Mouse (Mus musculus): ENCODE data around the gene Supt3.

Gene Supt3

GRCm38 (mm10) chr17:44783143-44783542 is 6.2 kb downstream of the Supt3 start:
- no peak for DNase-seq

DNA sequence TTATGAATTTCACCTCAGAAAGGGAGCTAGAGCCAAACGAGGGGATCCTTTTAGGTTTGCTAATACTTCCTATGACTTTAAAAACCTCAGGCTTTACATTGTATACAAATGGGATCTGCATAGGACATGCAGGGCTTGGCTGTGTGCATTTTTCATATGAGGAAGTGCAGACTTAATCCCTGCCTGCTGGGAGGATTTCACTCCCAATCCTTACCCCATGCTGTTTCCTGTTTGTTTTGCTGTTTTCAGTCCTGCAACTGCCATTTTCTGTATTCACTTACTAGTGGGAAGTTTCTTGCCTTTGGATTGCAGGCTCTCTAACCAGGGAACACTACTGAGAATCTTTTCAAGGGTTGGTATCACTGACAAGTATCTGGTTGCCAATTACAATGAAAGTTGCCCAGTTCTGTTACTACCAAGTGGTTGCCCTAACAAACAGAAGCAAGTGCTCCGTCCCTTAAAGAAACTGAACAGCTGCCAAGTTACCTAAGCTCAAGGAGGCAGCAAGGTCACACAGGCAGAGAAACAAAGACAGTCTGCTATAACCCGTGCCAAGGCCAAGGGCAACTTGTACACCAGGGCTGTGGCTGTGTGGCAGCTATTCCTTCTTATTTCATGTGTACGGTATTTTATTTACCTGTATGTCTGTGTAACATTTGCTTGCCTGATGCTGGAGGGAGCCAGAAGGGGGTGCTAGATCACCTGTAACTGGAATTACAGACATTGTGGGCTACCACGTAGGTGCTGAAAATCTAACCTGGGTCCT is 12.2 kb downstream of the Supt3 start:
- DNase-seq: no peak

DNA sequence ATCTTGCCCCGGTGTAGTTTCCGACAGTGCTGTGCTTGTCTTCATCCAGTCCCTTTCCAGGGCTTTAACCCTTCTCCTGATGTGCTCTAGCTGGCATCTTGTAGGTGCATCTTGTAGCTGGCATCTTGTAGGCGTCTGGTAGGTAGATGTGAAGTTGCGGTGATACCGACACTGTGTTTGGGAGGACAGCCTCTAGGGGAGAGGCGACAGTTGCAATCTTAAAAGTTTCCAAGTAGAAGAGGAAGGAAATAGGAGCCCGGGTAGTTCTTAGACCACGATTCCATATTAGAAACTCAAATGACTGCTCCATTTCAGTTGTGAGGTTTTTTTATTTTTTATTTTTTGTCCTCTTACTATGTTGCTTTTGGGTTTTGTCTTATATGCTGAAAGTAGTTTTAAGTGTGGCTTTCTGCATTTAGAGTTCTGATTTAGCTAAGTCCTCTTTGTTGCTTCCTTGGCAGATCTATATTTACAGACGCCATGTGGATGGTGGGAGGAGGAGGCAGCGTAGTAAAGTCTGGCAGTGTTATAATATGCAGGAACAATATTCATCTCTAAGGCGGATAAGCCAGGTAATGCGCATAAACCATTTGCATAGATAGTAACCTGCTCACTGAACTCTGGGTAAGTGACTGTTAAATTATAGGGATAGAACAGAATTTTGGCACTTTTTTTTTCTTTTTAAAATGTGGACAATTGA is 15.4 kb downstream of the Supt3 start:
- DNase-seq: no peak

- no peak for DNase-seq
Measured at GRCm38 (mm10) chr17:44797331-44797730, 20.4 kb downstream of the Supt3 start.

DNA sequence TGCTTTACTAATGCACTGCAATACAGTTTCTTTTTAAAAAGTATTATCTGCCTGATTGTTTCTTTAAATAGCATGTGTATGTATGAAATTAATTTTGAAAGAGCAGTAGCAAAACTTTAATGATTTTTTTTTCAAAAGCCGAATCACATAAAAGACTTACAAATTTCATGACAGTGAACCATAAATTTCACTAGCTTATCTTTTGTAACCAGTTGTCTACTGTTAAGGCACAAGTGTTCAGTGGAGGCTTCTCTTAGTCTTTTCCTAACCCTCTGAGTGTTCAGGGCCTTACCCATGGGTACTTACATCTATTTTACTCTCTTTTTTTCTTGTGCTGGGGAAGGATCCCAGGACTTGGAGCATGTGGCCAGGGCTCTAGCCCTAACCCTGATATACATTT is 30.1 kb downstream of the Supt3 start:
- no peak for DNase-seq

- DNase-seq: no peak
Measured at GRCm38 (mm10) chr17:44814508-44815175, 37.7 kb downstream of the Supt3 start, which contains the start of gene Runx2. Gene Runx2, minus strand, starts transcription at chr17:44814797.

GRCm38 (mm10) chr17:44818825-44819224 is 41.9 kb downstream of the Supt3 start:
- DNase-seq: no peak

- DNase-seq: no peak
Measured at GRCm38 (mm10) chr17:44819816-44820215, 42.9 kb downstream of the Supt3 start.

DNA sequence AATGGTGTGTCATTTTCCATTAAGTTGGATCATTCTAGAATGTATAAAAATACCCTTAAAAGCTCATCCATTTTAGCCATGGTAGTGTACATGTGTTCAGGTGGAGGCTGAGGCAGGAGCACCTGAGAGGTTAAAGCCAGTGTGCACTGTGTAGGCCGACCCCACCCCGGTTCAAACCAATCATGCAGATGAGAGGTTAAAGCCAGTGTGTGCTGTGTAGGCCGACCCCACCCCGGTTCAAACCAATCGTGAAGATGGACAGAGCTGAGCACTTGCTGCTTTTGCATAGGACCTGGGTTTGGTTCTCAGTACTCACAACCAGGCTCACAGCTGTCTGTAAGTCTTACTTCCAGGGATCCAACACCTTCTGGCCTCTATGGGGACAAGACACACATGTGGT is 45.0 kb downstream of the Supt3 start:
- no peak for DNase-seq

GRCm38 (mm10) chr17:44827124-44827523 is 50.2 kb downstream of the Supt3 start:
- DNase-seq: no peak

DNA sequence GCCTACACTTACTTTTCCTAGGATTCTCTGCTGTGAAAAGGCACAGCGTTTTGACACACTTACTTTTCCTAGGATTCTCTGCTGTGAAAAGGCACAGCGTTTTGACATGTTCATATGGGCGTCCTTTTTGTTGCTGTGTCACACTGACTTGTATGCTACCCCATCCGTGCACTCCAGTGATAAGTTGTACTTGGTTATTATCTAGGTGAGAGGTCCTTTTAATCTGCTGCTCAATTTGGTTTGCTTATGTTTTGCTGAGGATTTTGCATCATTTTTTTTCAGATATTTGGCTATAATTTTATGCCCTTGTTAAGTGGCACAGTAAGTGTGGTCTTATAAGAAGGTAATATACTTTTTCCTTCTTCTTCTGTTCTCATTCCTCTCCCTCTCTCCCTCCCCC is 51.0 kb downstream of the Supt3 start:
- DNase-seq: no peak

GRCm38 (mm10) chr17:44829587-44829986 is 52.6 kb downstream of the Supt3 start:
- no peak for DNase-seq

- DNase-seq: no peak
Measured at GRCm38 (mm10) chr17:44831201-44831600, 54.2 kb downstream of the Supt3 start.

- no peak for DNase-seq
Measured at GRCm38 (mm10) chr17:44842184-44842583, 65.2 kb downstream of the Supt3 start.

DNA sequence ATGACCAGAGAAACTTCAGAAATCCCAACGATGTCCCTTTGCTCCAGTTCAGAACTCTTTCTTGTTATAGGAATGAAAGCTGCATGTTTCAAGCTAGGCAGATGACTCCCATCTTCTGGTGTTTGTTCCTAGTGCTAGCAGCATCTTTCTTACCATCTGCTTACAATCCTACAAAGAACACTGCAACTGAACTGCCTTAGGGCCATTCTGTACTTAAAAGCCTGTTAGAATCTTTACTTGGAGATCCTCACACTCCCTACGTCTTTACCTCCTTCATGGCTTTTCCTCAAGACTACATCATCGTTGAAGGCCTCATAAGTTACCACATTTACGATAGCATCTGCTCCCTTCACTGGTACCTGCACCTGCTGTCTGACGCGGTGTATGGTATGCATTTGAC is 86.2 kb downstream of the Supt3 start:
- DNase-seq: no peak

DNA sequence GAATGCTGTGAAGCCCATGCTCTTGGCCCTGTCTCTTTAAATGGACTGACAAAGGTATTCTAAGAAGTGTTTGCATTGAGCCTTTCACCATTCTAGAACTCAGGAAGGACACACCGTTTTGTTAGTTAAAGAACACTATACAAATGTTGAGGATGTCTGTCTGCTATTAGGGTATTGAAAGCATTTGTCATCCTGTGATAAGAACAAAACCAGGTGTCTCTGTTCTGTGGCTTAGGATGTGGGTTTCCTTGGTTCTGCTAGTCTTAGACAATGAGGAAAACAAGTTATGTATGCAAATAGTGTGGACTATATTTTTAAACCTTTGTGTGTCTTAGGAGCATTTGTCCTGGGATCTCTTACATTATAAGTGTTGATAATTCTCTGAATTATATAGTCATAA is 116.6 kb downstream of the Supt3 start:
- no peak for DNase-seq

- no peak for DNase-seq
Measured at GRCm38 (mm10) chr17:44943536-44944090, 166.7 kb downstream of the Supt3 start.

DNA sequence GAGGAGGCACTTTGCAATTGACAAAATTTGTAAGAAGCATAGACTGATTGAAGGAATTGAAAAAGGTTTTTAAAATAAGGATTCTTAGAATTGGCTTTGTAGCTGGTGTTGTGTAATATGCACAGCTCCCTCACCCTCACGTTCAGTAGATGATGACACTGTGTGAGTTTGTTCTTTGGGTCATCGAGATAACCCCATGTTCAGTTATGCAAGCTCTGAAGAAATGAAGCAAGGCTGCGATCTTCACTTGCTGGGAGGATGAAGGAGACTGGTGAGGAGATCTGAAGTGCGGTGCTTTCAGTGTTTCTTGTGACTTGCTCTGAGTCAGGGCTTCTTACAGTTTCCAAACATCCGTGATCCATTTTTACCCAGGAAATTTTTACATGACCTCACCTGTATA is 168.4 kb downstream of the Supt3 start:
- no peak for DNase-seq

GRCm38 (mm10) chr17:44948321-44948720 is 171.4 kb downstream of the Supt3 start:
- no peak for DNase-seq

DNA sequence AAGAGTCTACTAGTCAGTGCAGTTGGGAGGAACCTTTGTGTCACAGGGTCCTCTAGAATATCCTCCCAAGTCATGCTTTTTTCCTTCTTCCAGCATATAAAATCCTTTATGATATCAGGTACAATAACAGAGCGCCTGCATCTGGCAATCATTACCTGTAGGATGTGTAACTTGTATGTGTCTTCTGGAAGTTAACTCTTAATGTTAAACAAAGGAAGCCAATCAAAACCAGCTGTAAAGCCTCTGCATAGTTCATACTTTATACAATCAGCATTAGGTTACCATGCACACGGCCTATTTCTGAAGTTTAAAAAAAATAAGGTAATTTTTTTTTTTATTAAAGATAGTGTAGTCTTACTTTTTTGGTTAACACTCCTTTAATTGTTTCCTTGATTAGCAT is 179.7 kb downstream of the Supt3 start:
- no peak for DNase-seq

- no peak for DNase-seq
Measured at GRCm38 (mm10) chr17:44963051-44963798, 186.3 kb downstream of the Supt3 start.

- DNase-seq: no peak
Measured at GRCm38 (mm10) chr17:44967186-44967585, 190.2 kb downstream of the Supt3 start.

DNA sequence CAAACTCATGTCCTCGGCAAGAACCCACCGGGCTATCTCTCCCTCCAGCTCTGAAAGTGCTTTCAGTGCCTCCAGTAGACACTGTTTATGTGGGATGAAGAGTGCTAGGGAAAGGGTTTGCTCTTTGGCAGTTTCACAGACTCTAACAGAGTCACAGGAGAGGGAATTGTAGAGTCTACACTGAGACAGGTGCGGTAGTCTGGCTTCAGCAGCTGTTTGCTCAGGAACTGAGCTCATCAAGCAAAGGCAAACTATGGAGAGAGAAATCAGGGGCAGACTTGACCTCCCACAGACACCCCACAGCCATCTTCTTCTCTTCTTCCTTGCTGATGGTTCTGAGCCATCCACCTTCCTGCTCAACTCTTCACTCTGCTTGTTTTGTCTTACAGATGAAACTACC is 193.3 kb downstream of the Supt3 start:
- DNase-seq: no peak
